Mouse (Mus musculus): ENCODE measurements around the gene Dbx2.

DNA sequence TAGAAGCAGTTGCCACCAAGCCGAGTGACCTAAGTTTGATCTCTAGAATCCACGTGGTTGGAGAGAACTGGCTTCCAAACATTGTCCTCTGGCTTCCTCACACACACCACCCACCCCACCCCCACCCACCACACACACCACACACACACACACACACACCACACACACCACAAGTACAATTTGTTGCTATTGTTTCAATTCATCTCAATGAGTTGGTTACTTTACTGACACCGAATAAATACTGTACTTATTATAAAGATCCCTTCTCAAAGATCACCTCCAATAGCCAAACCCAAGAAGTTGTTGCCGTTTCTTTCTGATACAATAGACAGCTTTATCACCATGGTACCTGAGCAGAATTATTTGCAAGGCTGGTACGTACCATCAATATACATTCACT, at the start of gene Dbx2:
- TF ChIP-seq CTCF (IDR thresholded peaks at IDR 0.05) (no peak), EP300 (IDR thresholded peaks at IDR 0.05) (no peak)

All from lung, postnatal 0 days (tissue).